Mouse (Mus musculus): ENCODE measurements around the gene Gna15. TPM values are rescaled to one million over a fixed set of nuclear protein-coding genes. Genes with fewer than 3 reads are reported as not detected.
A peak's percentile ranks its signal among the peaks of the same experiment; 100 is the strongest.

Gene Gna15
- polyA plus RNA-seq, 1 experiment from 2014 or later: 0.63 TPM

GRCm38 (mm10) chr10:81482533-81482889, 41.5 kb downstream of the Gna15 start, which contains the start of gene Celf5:
TSS of gene Celf5 (minus strand) at chr10:81482709.
- peaks cover 55% of the 10 kb centered on the region for H3K4me1 ChIP-seq (replicated peaks)
- peaks cover 17% of the 10 kb centered on the region for H3K36me3 ChIP-seq
- H3K27ac ChIP-seq: peak within 1 kb of the TSS; percentile 82
- WGBS: under 1% methylated on average over 36 of the region's 36 CpGs
- peaks cover 50% of the 10 kb centered on the region for H3K27me3 ChIP-seq (ENCODE audit: insufficient read depth, poor library complexity, severe bottlenecking)
- H3K4me3 ChIP-seq: peak within 1 kb of the TSS; percentile 56
- no peaks in the 10 kb centered on the region for H3K9me3 ChIP-seq
- DNase-seq (ENCODE audit: low spot score): peak; percentile 69

- Histone ChIP-seq H3K4me1 (replicated peaks) (peaks cover 57% of the 10 kb centered on the region), H3K4me3 (peak overlapping the region; percentile 56), H3K27ac (peak overlapping the region; percentile 82), H3K27me3 (ENCODE audit: insufficient read depth, poor library complexity, severe bottlenecking) (peaks cover 56% of the 10 kb centered on the region), H3K9me3 (no peaks in the 10 kb centered on the region), H3K36me3 (peaks cover 11% of the 10 kb centered on the region)
- 4% methylated on average over 35 of the region's 35 CpGs for WGBS
- peak; percentile 48 for DNase-seq (ENCODE audit: low spot score)
These were observed 42.2 kb downstream of the Gna15 start for GRCm38 (mm10) chr10:81481605-81482532.

- WGBS: 89% methylated on average over 10 of the region's 10 CpGs
These were observed 49.6 kb downstream of the Gna15 start for GRCm38 (mm10) chr10:81474461-81474860.

GRCm38 (mm10) chr10:81473003-81473451, 51.0 kb downstream of the Gna15 start:
- H3K27ac ChIP-seq: peak overlapping the region; percentile 85
- H3K27me3 ChIP-seq (ENCODE audit: insufficient read depth, poor library complexity, severe bottlenecking): peaks cover 97% of the 10 kb centered on the region
- 2% methylated on average over 22 of the region's 22 CpGs for WGBS
- peak overlapping the region; percentile 49 for H3K4me3 ChIP-seq
- no peaks in the 10 kb centered on the region for H3K9me3 ChIP-seq
- peaks cover 48% of the 10 kb centered on the region for H3K4me1 ChIP-seq (replicated peaks)
- peak; percentile 79 for DNase-seq (ENCODE audit: low spot score)
- no peaks in the 10 kb centered on the region for H3K36me3 ChIP-seq

More at GRCm38 (mm10) chr10:81474461-81474860, 49.6 kb downstream of the Gna15 start:
- Histone ChIP-seq H3K4me3 (no peak overlapping the region), H3K27ac (no peak overlapping the region), H3K4me1 (replicated peaks) (peaks cover 47% of the 10 kb centered on the region), H3K36me3 (no peaks in the 10 kb centered on the region), H3K9me3 (no peaks in the 10 kb centered on the region), H3K27me3 (ENCODE audit: insufficient read depth, poor library complexity, severe bottlenecking) (peaks cover 97% of the 10 kb centered on the region)
- DNase-seq (ENCODE audit: low spot score): no peak

GRCm38 (mm10) chr10:81472403-81473002, 51.5 kb downstream of the Gna15 start:
- no peak for DNase-seq (ENCODE audit: low spot score)
- Histone ChIP-seq H3K36me3 (no peaks in the 10 kb centered on the region), H3K9me3 (no peaks in the 10 kb centered on the region), H3K4me1 (replicated peaks) (peaks cover 48% of the 10 kb centered on the region), H3K27ac (peak overlapping the region; percentile 85), H3K4me3 (peak overlapping the region; percentile 49), H3K27me3 (ENCODE audit: insufficient read depth, poor library complexity, severe bottlenecking) (peaks cover 97% of the 10 kb centered on the region)
- WGBS: 3% methylated on average over 18 of the region's 18 CpGs

- 0 out of 2 replicates have a peak overlapping the region, but pooled peaks have one; percentile 9 for H3K4me3 ChIP-seq
- 56% methylated on average over 18 of the region's 18 CpGs for WGBS
These were observed 53.6 kb downstream of the Gna15 start for GRCm38 (mm10) chr10:81470454-81470853.

GRCm38 (mm10) chr10:81469253-81469652, 54.8 kb downstream of the Gna15 start:
- no peak for DNase-seq (ENCODE audit: low spot score)
- peaks cover 54% of the 10 kb centered on the region for H3K4me1 ChIP-seq (replicated peaks)
- no peaks in the 10 kb centered on the region for H3K36me3 ChIP-seq
- WGBS: 86% methylated on average over 5 of the region's 5 CpGs
- no peak overlapping the region for H3K4me3 ChIP-seq
- H3K27me3 ChIP-seq (ENCODE audit: insufficient read depth, poor library complexity, severe bottlenecking): peaks cover 97% of the 10 kb centered on the region
- H3K27ac ChIP-seq: no peak overlapping the region
- H3K9me3 ChIP-seq: no peaks in the 10 kb centered on the region

More at GRCm38 (mm10) chr10:81470454-81470853, 53.6 kb downstream of the Gna15 start:
- H3K36me3 ChIP-seq: no peaks in the 10 kb centered on the region
- H3K27ac ChIP-seq: 0 out of 2 replicates have a peak overlapping the region, but pooled peaks have one; percentile 8
- no peaks in the 10 kb centered on the region for H3K9me3 ChIP-seq
- no peak for DNase-seq (ENCODE audit: low spot score)
- H3K27me3 ChIP-seq (ENCODE audit: insufficient read depth, poor library complexity, severe bottlenecking): peaks cover 97% of the 10 kb centered on the region
- H3K4me1 ChIP-seq (replicated peaks): peaks cover 42% of the 10 kb centered on the region

GRCm38 (mm10) chr10:81467670-81468235, 56.3 kb downstream of the Gna15 start:
- Histone ChIP-seq H3K27ac (no peak overlapping the region), H3K27me3 (ENCODE audit: insufficient read depth, poor library complexity, severe bottlenecking) (peaks cover 97% of the 10 kb centered on the region), H3K36me3 (no peaks in the 10 kb centered on the region), H3K9me3 (no peaks in the 10 kb centered on the region), H3K4me1 (replicated peaks) (peaks cover 49% of the 10 kb centered on the region), H3K4me3 (no peak overlapping the region)
- DNase-seq (ENCODE audit: low spot score): no peak
- WGBS: 86% methylated on average over 16 of the region's 16 CpGs

GRCm38 (mm10) chr10:81466881-81467280, 57.1 kb downstream of the Gna15 start:
- Histone ChIP-seq H3K4me1 (replicated peaks) (peaks cover 45% of the 10 kb centered on the region), H3K4me3 (no peak overlapping the region), H3K27ac (no peak overlapping the region), H3K27me3 (ENCODE audit: insufficient read depth, poor library complexity, severe bottlenecking) (peaks cover 97% of the 10 kb centered on the region), H3K36me3 (no peaks in the 10 kb centered on the region), H3K9me3 (no peaks in the 10 kb centered on the region)
- WGBS: 67% methylated on average over 14 of the region's 14 CpGs
- no peak for DNase-seq (ENCODE audit: low spot score)

GRCm38 (mm10) chr10:81466066-81466465, 58.0 kb downstream of the Gna15 start:
- Histone ChIP-seq H3K4me3 (no peak overlapping the region), H3K27me3 (ENCODE audit: insufficient read depth, poor library complexity, severe bottlenecking) (peaks cover 98% of the 10 kb centered on the region), H3K36me3 (no peaks in the 10 kb centered on the region), H3K4me1 (replicated peaks) (peaks cover 45% of the 10 kb centered on the region), H3K27ac (no peak overlapping the region), H3K9me3 (no peaks in the 10 kb centered on the region)
- DNase-seq (ENCODE audit: low spot score): peak; percentile 2
- WGBS: 82% methylated on average over 2 of the region's 2 CpGs

GRCm38 (mm10) chr10:81465265-81465645, 58.8 kb downstream of the Gna15 start:
- no peaks in the 10 kb centered on the region for H3K9me3 ChIP-seq
- H3K4me1 ChIP-seq (replicated peaks): peaks cover 45% of the 10 kb centered on the region
- no peaks in the 10 kb centered on the region for H3K36me3 ChIP-seq
- peak; percentile 2 for DNase-seq (ENCODE audit: low spot score)
- no peak overlapping the region for H3K27ac ChIP-seq
- H3K4me3 ChIP-seq: peak overlapping the region; percentile 56
- 4% methylated on average over 5 of the region's 5 CpGs for WGBS
- H3K27me3 ChIP-seq (ENCODE audit: insufficient read depth, poor library complexity, severe bottlenecking): peaks cover 98% of the 10 kb centered on the region

- H3K4me3 ChIP-seq: peak overlapping the region; percentile 56
- H3K9me3 ChIP-seq: no peaks in the 10 kb centered on the region
- H3K27me3 ChIP-seq (ENCODE audit: insufficient read depth, poor library complexity, severe bottlenecking): peaks cover 98% of the 10 kb centered on the region
- DNase-seq (ENCODE audit: low spot score): peak; percentile 86
- H3K36me3 ChIP-seq: no peaks in the 10 kb centered on the region
- 3% methylated on average over 33 of the region's 33 CpGs for WGBS
- peak overlapping the region; percentile 75 for H3K27ac ChIP-seq
- peaks cover 45% of the 10 kb centered on the region for H3K4me1 ChIP-seq (replicated peaks)
These were observed 59.4 kb downstream of the Gna15 start for GRCm38 (mm10) chr10:81464405-81465264.

Measured in hindbrain, embryonic 10.5 days (tissue).